Mouse (Mus musculus) hindbrain, embryonic 16.5 days (tissue): ENCODE measurements around the gene Rere. TPM values are rescaled to one million over a fixed set of nuclear protein-coding genes. Genes with fewer than 3 reads are reported as not detected.

Source experiments
- ATAC-seq: fragments of 200-750 bp; cut with Nextera tagmentation; 2 replicates; pipeline ENCODE4 v1.8.0; 2017; ENCODE audit warnings: moderate TSS enrichment, moderate library complexity
- H3K27ac ChIP-seq: fragments of 300-500 bp; sonication (generic); 2 replicates; pipeline ENCODE4 v1.5.1; 2014; ENCODE audit warnings: low read depth, mild to moderate bottlenecking, control low read depth, low read length, moderate library complexity
- H3K27me3 ChIP-seq: fragments of 300-500 bp; sonication (generic); replicated peaks from 2 replicates; pipeline ENCODE4 v1.6.1; 2014; ENCODE audit warnings: low read length; ENCODE audit not compliant: control insufficient read depth, insufficient read depth
- H3K36me3 ChIP-seq: fragments of 300-500 bp; sonication (generic); 2 replicates; pipeline ENCODE4 v1.6.1; 2014; ENCODE audit warnings: mild to moderate bottlenecking, low read length, moderate library complexity, mixed read lengths; ENCODE audit not compliant: control insufficient read depth, insufficient read depth
- H3K4me1 ChIP-seq: fragments of 300-500 bp; sonication (generic); 2 replicates; pipeline ENCODE4 v1.6.1; 2014; ENCODE audit warnings: low read depth, low read length; ENCODE audit not compliant: control insufficient read depth, insufficient read depth
- H3K4me2 ChIP-seq: fragments of 300-500 bp; sonication (generic); 2 replicates; pipeline ENCODE4 v1.6.1; 2014; ENCODE audit warnings: mild to moderate bottlenecking, low read length, control low read depth, moderate library complexity
- H3K4me3 ChIP-seq: fragments of 300-500 bp; sonication (generic); 2 replicates; pipeline ENCODE4 v1.5.1; 2014; ENCODE audit warnings: mild to moderate bottlenecking, low read length, control low read depth, moderate library complexity
- H3K9ac ChIP-seq: fragments of 300-500 bp; sonication (generic); 2 replicates; pipeline ENCODE4 v1.6.1; 2014; ENCODE audit warnings: low read depth, mild to moderate bottlenecking, control low read depth, low read length, moderate library complexity
- H3K9me3 ChIP-seq: fragments of 300-500 bp; sonication (generic); 2 replicates; pipeline ENCODE4 v1.6.1; 2014; ENCODE audit warnings: mild to moderate bottlenecking, low read length, moderate library complexity; ENCODE audit not compliant: control insufficient read depth
- WGBS: fragments of 180-500 bp; shearing (Covaris S2); extraction: QIAGEN DNeasy Blood & Tissue Kit; methylation state at CpG from one replicate; pipeline ENCODE4 v1.1.7; 2014; 5-methylcytosine and 5-hydroxymethylcytosine counted together
- polyA plus RNA-seq: library from polyadenylated mRNA; unstranded; fragments of >200 nt; fragmentation: Nextera tagmentation; extraction: Ambion mirVana; gene quantifications from 2 replicates; pipeline ENCODE4 v1.2.1, GENCODE M21; 2015

Rere gene
- polyA plus RNA-seq, 1 experiment from 2014 or later: 25.4 TPM

DNA sequence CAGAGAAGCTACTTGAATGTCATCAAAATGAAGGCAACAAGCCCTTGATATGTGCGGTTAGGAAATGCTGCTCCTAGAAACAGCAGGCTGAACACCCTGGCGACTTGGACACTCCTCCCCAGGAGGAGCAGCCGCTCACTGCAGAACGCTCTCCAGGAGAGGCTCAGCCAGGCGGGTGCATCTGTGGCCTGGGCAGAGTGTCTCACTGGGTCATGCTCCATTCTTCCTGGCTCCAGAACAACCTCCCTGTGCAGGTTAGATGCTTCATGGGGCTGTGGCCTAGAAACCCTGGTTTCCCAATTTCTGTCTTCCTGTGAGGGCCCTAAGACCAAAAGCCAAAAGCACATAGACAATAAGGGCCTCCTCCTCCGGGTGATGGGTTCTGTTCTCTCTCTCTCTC is 355.2 kb downstream of the Rere start:
- no peak for ATAC-seq
- no peak overlapping the region for H3K9ac ChIP-seq
- no peaks in the 10 kb centered on the region for H3K4me1 ChIP-seq
- peaks cover 20% of the 10 kb centered on the region for H3K36me3 ChIP-seq
- 83% methylated on average over 6 of the region's 6 CpGs for WGBS
- H3K27me3 ChIP-seq: no peaks in the 10 kb centered on the region
- H3K9me3 ChIP-seq: no peaks in the 10 kb centered on the region
- no peak overlapping the region for H3K4me2 ChIP-seq
- H3K4me3 ChIP-seq: no peak overlapping the region
- H3K27ac ChIP-seq: no peak overlapping the region

DNA sequence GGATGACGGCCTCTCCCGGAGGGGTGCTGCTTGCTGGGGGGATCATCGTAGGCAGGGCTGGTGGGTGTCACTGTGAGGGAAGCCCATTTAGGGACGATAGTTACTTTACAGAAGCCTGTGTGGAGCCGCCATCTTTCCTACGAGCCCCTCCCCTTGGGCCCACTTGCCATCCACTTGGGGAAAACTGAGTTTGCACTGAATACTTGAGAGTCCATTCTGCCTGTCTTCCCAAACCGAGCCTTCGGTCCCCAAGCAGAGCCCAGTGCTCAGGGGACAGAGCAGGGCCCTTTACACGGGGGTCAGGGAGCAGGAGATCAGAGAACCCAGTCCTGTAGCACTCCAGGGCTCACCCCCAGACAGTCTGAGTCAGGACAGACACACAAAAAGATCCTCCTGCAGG is 362.9 kb downstream of the Rere start:
- no peak overlapping the region for H3K4me2 ChIP-seq

DNA sequence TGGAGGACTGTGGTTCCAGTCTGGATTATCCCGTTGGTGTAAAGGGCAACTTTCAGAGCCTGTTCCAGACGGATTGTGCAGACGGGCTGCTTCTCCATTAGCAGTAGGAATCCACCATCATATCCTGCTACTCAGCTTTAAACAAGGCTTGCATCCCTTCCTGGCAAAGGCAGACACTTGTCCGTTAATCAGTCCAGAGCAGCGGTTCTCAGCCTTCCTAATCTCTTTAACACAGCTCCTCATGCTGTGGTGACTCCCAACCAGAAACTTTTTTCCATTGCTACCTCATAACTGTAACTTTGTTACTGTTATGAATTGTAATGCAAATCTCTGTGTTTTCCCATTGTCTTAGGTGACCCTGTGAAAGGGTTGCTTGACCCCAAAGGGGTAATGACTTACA is 367.9 kb downstream of the Rere start:
- 89% methylated on average over 5 of the region's 5 CpGs for WGBS

More for the DNA sequence above, 362.9 kb downstream of the Rere start:
- WGBS: 87% methylated on average over 9 of the region's 9 CpGs
- ATAC-seq: no peak
- Histone ChIP-seq H3K36me3 (peaks cover 13% of the 10 kb centered on the region), H3K27ac (no peak overlapping the region), H3K4me3 (no peak overlapping the region), H3K9me3 (no peaks in the 10 kb centered on the region), H3K9ac (no peak overlapping the region), H3K27me3 (no peaks in the 10 kb centered on the region), H3K4me1 (no peaks in the 10 kb centered on the region)

DNA sequence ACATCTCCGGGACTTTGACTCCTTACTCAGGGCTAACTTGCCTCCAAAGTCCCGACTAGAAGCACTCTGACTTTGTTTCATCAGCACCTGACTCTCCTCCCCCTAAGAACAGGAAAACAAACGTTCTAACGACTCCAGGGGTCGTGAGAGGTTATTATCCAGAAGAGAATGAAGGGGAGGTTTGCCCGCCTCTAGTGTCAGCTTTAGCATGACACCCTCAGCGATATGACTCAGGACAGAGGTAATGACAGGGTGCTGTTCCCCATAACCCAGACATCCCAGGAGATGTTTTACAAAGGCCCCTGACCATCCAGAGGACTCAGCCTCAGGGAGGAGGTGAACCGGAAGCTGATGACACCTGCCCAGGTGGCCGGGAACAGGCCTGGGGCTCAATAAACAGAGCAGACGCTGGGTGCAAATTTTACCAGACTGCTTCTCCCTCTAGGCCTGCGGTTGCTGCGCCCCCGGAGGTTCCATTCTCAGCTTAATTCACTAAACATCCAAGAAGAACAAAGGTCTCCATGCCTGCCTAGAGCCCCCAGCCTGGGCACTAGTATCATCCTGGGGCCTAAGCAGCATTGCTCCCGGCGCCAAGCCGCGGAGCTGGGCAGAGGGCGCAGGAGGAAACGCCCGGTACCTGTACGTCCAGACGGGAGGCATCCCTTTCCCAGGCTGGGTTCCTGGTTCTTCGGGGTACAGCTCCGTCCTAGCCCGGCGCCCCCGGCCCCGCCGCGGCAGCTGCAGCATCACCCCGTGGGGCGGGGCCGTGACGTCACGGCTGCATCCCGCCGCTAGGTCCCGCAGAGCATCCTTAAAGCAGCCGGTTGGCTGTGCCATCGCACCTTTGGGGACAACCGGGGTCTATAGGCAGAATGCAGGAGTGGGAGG is 370.2 kb downstream of the Rere start, which contains the start of gene Slc45a1:
Gene Slc45a1 (minus strand): TSS at position 785 of the 888 bp plus-strand sequence.
- Histone ChIP-seq H3K27ac (peak within 1 kb of the TSS; percentile 73), H3K9ac (peak within 1 kb of the TSS; percentile 87), H3K4me1 (peaks cover 6% of the 10 kb centered on the region), H3K36me3 (0 out of 2 replicates have a peak, but pooled peaks cover 2% of the 10 kb centered on the region), H3K4me2 (peak within 1 kb of the TSS; percentile 72), H3K9me3 (no peaks in the 10 kb centered on the region; the same call in 1 of the 2 replicates), H3K4me3 (peak within 1 kb of the TSS; percentile 75), H3K27me3 (no peaks in the 10 kb centered on the region; the same call in none of the 2 replicates)
- 4% methylated on average over 41 of the region's 41 CpGs for WGBS
- ATAC-seq: peak; percentile 64

More for the DNA sequence above, 367.9 kb downstream of the Rere start:
- no peak overlapping the region for H3K9ac ChIP-seq
- H3K36me3 ChIP-seq: 0 out of 2 replicates have a peak, but pooled peaks cover 2% of the 10 kb centered on the region
- peaks cover 6% of the 10 kb centered on the region for H3K4me1 ChIP-seq
- H3K27me3 ChIP-seq: no peaks in the 10 kb centered on the region
- H3K27ac ChIP-seq: no peak overlapping the region
- H3K4me3 ChIP-seq: no peak overlapping the region
- H3K9me3 ChIP-seq: no peaks in the 10 kb centered on the region
- ATAC-seq: no peak
- no peak overlapping the region for H3K4me2 ChIP-seq

DNA sequence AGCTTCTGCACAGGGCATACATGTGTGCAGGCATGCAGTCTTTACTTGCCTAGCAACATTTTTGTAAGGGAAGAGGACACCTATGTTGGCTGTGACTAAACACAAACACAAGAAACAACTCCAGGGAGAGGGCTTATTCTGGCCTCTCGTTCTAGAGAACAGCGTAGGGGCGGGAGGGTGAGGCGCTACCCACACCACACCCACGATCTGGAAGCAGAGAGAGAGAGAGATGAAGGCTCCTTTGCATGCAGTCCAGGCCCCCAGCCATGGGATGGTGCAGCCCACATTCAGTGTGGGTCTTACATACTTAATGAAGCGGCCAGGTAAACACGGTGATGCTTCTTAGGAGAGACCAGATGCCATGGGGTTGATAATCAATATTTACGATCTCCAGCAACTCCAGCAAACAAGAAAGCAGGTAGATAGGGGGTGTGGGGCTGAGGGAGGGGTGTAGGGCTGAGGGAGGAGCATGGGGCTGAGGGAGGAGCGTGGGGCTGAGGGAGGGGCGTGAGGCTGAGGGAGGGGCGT is 371.7 kb downstream of the Rere start:
- no peaks in the 10 kb centered on the region; the same call in 1 of the 2 replicates for H3K9me3 ChIP-seq
- H3K27me3 ChIP-seq: no peaks in the 10 kb centered on the region; the same call in none of the 2 replicates
- 0 out of 2 replicates have a peak, but pooled peaks cover 2% of the 10 kb centered on the region for H3K36me3 ChIP-seq
- no peak for ATAC-seq
- H3K27ac ChIP-seq: no peak overlapping the region
- H3K9ac ChIP-seq: no peak overlapping the region
- 45% methylated on average over 10 of the region's 11 CpGs for WGBS
- H3K4me3 ChIP-seq: no peak overlapping the region
- no peak overlapping the region for H3K4me2 ChIP-seq
- peaks cover 6% of the 10 kb centered on the region for H3K4me1 ChIP-seq

DNA sequence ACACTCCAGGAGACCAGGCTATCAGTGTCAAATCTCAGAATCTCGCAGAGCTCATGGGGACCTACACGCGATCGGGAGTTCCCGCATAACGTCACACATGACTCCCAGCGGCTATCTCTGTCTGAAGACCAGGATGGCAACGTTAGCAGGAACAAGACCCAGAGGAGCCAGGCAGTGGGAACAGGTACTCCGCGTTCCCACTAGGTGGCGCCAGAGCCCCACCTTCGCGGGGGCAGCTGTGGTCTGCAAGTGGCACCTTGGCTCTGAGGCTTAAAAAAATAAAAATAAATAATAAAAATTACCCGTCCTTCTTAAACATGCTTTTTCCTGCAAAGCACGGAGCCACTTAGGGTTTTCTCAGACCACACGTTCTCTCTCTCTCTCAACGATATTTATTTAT is 374.5 kb downstream of the Rere start:
- H3K4me2 ChIP-seq: peak overlapping the region; percentile 31; the same call in 1 of the 2 replicates
- WGBS: 4% methylated on average over 17 of the region's 17 CpGs
- H3K4me1 ChIP-seq: peaks cover 5% of the 10 kb centered on the region
- H3K9me3 ChIP-seq: no peaks in the 10 kb centered on the region; the same call in 1 of the 2 replicates
- H3K4me3 ChIP-seq: no peak overlapping the region
- H3K9ac ChIP-seq: 0 out of 2 replicates have a peak overlapping the region, but pooled peaks have one; percentile 2
- no peak overlapping the region for H3K27ac ChIP-seq
- H3K27me3 ChIP-seq: no peaks in the 10 kb centered on the region; the same call in none of the 2 replicates
- ATAC-seq: peak; percentile 78
- H3K36me3 ChIP-seq: no peaks in the 10 kb centered on the region

DNA sequence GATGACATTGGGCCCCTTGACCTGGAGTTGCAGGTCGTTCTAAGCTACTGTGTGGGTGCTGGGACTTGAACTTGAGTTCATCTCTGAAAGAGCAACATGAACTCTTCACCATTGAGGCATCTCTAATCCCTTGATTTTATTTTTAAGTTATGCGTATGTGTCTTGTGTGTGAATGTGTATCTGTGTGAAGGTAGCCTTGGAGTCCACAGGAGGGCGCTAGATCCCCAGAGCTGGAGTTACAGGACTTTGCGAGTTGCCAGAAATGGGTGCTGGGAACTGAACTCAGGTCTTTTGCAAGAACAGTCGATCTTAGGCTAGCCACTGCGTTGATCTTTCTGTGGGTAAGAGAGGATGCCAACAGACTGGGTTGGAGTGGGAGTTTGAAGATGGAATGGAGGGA is 375.1 kb downstream of the Rere start:
- Histone ChIP-seq H3K36me3 (no peaks in the 10 kb centered on the region), H3K27ac (no peak overlapping the region), H3K9me3 (no peaks in the 10 kb centered on the region; the same call in 1 of the 2 replicates), H3K4me3 (no peak overlapping the region), H3K4me1 (peaks cover 5% of the 10 kb centered on the region; the same call in 1 of the 2 replicates), H3K9ac (no peak overlapping the region), H3K4me2 (no peak overlapping the region), H3K27me3 (no peaks in the 10 kb centered on the region; the same call in none of the 2 replicates)
- WGBS: 88% methylated on average over 6 of the region's 6 CpGs
- ATAC-seq: no peak

DNA sequence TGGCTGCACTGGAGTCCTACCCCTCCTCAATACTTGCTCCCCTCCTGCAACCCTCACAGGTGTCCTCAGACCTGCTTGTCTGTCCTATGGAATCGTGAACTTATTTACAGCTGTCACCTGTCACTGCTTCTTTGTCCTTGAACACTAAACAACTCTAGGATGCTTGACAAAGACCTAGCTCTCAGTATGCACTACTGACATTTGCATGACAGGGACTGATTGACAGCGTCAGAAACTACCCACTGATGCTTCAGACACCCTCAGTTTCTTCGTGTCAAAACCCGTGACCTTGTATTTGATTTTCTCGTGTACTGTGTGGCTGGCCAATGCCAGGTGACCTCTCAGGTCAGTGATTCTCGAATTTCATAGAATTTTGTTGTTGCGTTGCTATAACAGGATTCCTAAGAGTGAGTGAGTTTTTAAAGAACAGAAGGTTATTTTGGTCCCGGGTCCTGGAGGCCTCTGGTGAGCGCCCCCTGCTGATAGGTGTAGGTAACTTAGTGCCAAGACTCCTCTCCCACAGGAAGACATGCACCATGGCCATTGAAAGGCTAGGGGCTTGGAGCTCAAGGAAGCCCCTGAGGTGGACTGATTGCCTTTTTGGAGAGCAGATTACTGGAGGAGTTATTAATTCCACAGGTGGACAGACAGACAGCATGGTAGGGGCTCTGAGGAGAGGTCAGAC is 378.6 kb downstream of the Rere start:
- H3K4me3 ChIP-seq: no peak overlapping the region
- H3K4me1 ChIP-seq: peaks cover 6% of the 10 kb centered on the region; the same call in 1 of the 2 replicates
- WGBS: 76% methylated on average over 9 of the region's 9 CpGs
- no peak overlapping the region for H3K9ac ChIP-seq
- ATAC-seq: no peak
- no peaks in the 10 kb centered on the region; the same call in 1 of the 2 replicates for H3K27me3 ChIP-seq
- no peaks in the 10 kb centered on the region for H3K36me3 ChIP-seq
- H3K27ac ChIP-seq: no peak overlapping the region
- H3K9me3 ChIP-seq: no peaks in the 10 kb centered on the region; the same call in 1 of the 2 replicates
- H3K4me2 ChIP-seq: no peak overlapping the region
